Mouse (Mus musculus) limb, embryonic 11.5 days (tissue): ENCODE data around the gene Lctl. TPM values are rescaled to one million over a fixed set of nuclear protein-coding genes. Genes with fewer than 3 reads are reported as not detected.

Experiments
- ATAC-seq: fragments of 200-750 bp; cut with Nextera tagmentation; 2 replicates; pipeline ENCODE4 v1.8.0; 2017; ENCODE audit warnings: low read depth; ENCODE audit not compliant: insufficient number of reproducible peaks, low FRiP score, low TSS enrichment
- DNase-seq: peaks from one replicate; pipeline ENCODE4 v3.0.0-alpha.2; 2015; ENCODE audit warnings: low spot score
- H3K27ac ChIP-seq: fragments of 300-500 bp; sonication (generic); replicated peaks from 2 replicates; pipeline ENCODE4 v1.5.1; 2014; ENCODE audit warnings: low read depth, mild to moderate bottlenecking, low read length
- H3K27me3 ChIP-seq: fragments of 300-500 bp; sonication (generic); 2 replicates; pipeline ENCODE4 v1.6.1; 2014; ENCODE audit warnings: mild to moderate bottlenecking, low read length, mixed read lengths; ENCODE audit not compliant: control insufficient read depth, insufficient read depth
- H3K36me3 ChIP-seq: fragments of 300-500 bp; sonication (generic); 2 replicates; pipeline ENCODE4 v1.6.1; 2014; ENCODE audit warnings: mild to moderate bottlenecking, low read length, moderate library complexity, mixed read lengths; ENCODE audit not compliant: control insufficient read depth, insufficient read depth
- H3K4me1 ChIP-seq: fragments of 300-500 bp; sonication (generic); 2 replicates; pipeline ENCODE4 v1.6.1; 2014; ENCODE audit warnings: low read length, mixed read lengths; ENCODE audit not compliant: control insufficient read depth, insufficient read depth
- H3K4me2 ChIP-seq: fragments of 300-500 bp; sonication (generic); 2 replicates; pipeline ENCODE4 v1.6.1; 2014; ENCODE audit warnings: low read depth, mild to moderate bottlenecking, moderate library complexity; ENCODE audit not compliant: severe bottlenecking
- H3K4me3 ChIP-seq: fragments of 300-500 bp; sonication (generic); 2 replicates; pipeline ENCODE4 v1.5.1; 2014; ENCODE audit warnings: low read depth, low read length
- H3K9ac ChIP-seq: fragments of 300-500 bp; sonication (generic); 2 replicates; pipeline ENCODE4 v1.6.1; 2014; ENCODE audit warnings: mild to moderate bottlenecking, low read length
- H3K9me3 ChIP-seq: fragments of 300-500 bp; sonication (generic); 2 replicates; pipeline ENCODE4 v1.6.1; 2016; ENCODE audit warnings: low read length; ENCODE audit not compliant: control insufficient read depth
- WGBS: fragments of 180-500 bp; shearing (Covaris S2); extraction: QIAGEN DNeasy Blood & Tissue Kit; methylation state at CpG from one replicate; pipeline ENCODE4 v1.1.7; 2014; 5-methylcytosine and 5-hydroxymethylcytosine counted together
- polyA plus RNA-seq: library from polyadenylated mRNA; unstranded; fragments of >200 nt; fragmentation: Nextera tagmentation; extraction: Ambion mirVana; gene quantifications from 2 replicates; pipeline ENCODE4 v1.2.1, GENCODE M21; 2014

Gene Lctl
- not detected in 2 replicates for polyA plus RNA-seq

DNA sequence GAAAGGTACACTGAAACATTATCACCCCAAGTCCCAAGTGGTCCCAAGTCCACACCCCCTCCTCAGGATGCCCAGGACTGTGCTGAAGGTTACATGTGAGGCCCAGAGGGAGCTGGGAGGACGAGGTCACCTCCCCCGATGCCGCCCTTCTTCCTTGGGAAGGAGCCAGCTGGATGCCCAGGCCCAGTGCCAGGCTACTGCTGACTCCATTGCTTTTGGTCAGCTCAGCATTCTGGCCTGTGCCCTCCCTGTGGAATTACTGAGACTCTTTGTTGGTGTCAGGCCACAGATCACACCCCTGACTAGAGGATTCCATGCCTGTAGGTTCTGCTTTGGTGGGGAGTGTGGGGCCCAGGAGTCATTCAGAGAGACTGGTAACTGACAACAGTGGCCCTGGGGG lies at the start of gene Lctl:
Gene Lctl (plus strand): TSS at position 272 of the 400 bp plus-strand sequence.
- no peak for ATAC-seq
- H3K4me1 ChIP-seq, result no peaks in the 10 kb centered on the region
- DNase-seq, result no peak
- no peaks in the 10 kb centered on the region for H3K36me3 ChIP-seq
- no peak within 1 kb of the TSS for H3K27ac ChIP-seq
- H3K9ac ChIP-seq, result no peak within 1 kb of the TSS
- H3K4me3 ChIP-seq, result no peak within 1 kb of the TSS
- 90% methylated on average over 3 of the region's 3 CpGs for WGBS
- no peaks in the 10 kb centered on the region for H3K9me3 ChIP-seq
- H3K4me2 ChIP-seq, result no peak within 1 kb of the TSS
- no peaks in the 10 kb centered on the region for H3K27me3 ChIP-seq

- Histone ChIP-seq H3K4me3 (no peak overlapping the region), H3K27me3 (no peaks in the 10 kb centered on the region), H3K9ac (no peak overlapping the region), H3K4me1 (peaks cover 12% of the 10 kb centered on the region), H3K9me3 (no peaks in the 10 kb centered on the region), H3K27ac (no peak overlapping the region), H3K4me2 (no peak overlapping the region), H3K36me3 (no peaks in the 10 kb centered on the region)
- 86% methylated on average over 5 of the region's 5 CpGs for WGBS
- DNase-seq, result no peak
- ATAC-seq, result no peak
Measured at GRCm38 (mm10) chr9:64067787-64068186, 49.2 kb upstream of the Lctl start.

DNA sequence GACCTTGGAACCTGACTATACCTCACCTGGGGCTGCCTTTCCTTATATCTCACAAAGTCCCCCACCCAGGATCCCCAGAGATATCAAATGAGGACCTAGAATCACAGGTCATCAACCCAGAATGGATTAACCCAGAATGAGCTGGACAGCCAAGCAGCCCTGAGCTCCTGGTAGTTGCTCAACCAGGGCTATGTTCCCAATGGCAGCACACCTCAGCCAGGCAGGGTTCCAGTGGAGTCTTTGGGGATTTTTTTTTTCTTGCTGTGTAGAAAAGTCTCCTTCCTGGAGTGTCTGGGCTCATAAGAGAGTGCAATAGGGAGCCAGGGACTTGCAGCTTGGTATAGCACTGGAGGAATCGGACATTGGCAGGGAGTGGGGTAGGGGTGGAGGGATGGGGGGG lies 48.4 kb upstream of the Lctl start:
- no peak overlapping the region for H3K9ac ChIP-seq
- no peaks in the 10 kb centered on the region for H3K9me3 ChIP-seq
- WGBS, result 80% methylated on average over 1 of the region's 1 CpGs
- no peaks in the 10 kb centered on the region for H3K27me3 ChIP-seq
- H3K27ac ChIP-seq, result no peak overlapping the region
- no peak overlapping the region for H3K4me2 ChIP-seq
- ATAC-seq (no peak), DNase-seq (no peak)
- no peaks in the 10 kb centered on the region for H3K36me3 ChIP-seq
- peaks cover 12% of the 10 kb centered on the region for H3K4me1 ChIP-seq
- H3K4me3 ChIP-seq, result no peak overlapping the region

DNA sequence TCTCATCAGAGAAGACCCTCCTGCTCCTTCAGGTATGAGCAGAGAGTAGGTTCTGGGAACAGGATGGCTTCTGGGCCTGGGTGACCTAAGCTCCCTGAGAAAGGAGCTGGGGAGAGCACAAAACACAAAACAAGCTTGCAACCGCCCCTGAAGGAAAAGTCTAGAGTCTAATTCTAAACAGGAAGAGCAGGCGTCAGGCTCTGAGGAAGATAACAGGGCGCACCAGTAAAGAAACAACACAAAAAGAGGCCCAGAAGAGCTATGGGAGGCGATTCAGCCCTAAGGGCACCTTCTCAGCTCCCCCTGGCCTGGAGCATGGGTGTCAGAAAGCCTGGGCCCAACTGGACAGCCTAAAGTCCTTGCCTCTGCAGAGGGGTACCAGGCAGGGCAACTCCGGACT lies 47.8 kb upstream of the Lctl start:
- H3K36me3 ChIP-seq, result no peaks in the 10 kb centered on the region
- no peaks in the 10 kb centered on the region for H3K27me3 ChIP-seq
- H3K4me2 ChIP-seq, result no peak overlapping the region
- no peak overlapping the region for H3K4me3 ChIP-seq
- 87% methylated on average over 5 of the region's 5 CpGs for WGBS
- ATAC-seq (no peak), DNase-seq (no peak)
- H3K27ac ChIP-seq, result no peak overlapping the region
- no peak overlapping the region for H3K9ac ChIP-seq
- H3K4me1 ChIP-seq, result peaks cover 12% of the 10 kb centered on the region
- H3K9me3 ChIP-seq, result no peaks in the 10 kb centered on the region

- no peak for ATAC-seq
- DNase-seq, result no peak
- no peaks in the 10 kb centered on the region for H3K27me3 ChIP-seq
- 88% methylated on average over 5 of the region's 5 CpGs for WGBS
- H3K9me3 ChIP-seq, result no peaks in the 10 kb centered on the region
- H3K4me3 ChIP-seq, result no peak overlapping the region
- H3K27ac ChIP-seq, result no peak overlapping the region
- H3K4me1 ChIP-seq, result peaks cover 23% of the 10 kb centered on the region
- no peak overlapping the region for H3K9ac ChIP-seq
- no peaks in the 10 kb centered on the region for H3K36me3 ChIP-seq
- no peak overlapping the region for H3K4me2 ChIP-seq
Measured at GRCm38 (mm10) chr9:64070674-64071073, 46.3 kb upstream of the Lctl start.

- Histone ChIP-seq H3K9ac (no peak overlapping the region), H3K36me3 (no peaks in the 10 kb centered on the region), H3K4me3 (no peak overlapping the region), H3K27ac (no peak overlapping the region; the same call in 1 of the 2 replicates), H3K27me3 (no peaks in the 10 kb centered on the region), H3K4me1 (peaks cover 22% of the 10 kb centered on the region), H3K4me2 (no peak overlapping the region), H3K9me3 (no peaks in the 10 kb centered on the region)
- DNase-seq (peak; percentile 76), ATAC-seq (no peak)
- 28% methylated on average over 8 of the region's 8 CpGs for WGBS
Measured at GRCm38 (mm10) chr9:64074831-64075230, 42.1 kb upstream of the Lctl start.

- peaks cover 22% of the 10 kb centered on the region for H3K4me1 ChIP-seq
- H3K27me3 ChIP-seq, result no peaks in the 10 kb centered on the region
- 69% methylated on average over 2 of the region's 2 CpGs for WGBS
- no peak overlapping the region for H3K27ac ChIP-seq
- H3K36me3 ChIP-seq, result no peaks in the 10 kb centered on the region
- no peaks in the 10 kb centered on the region for H3K9me3 ChIP-seq
- H3K4me3 ChIP-seq, result no peak overlapping the region
- no peak for ATAC-seq
- no peak for DNase-seq
- H3K9ac ChIP-seq, result no peak overlapping the region
- H3K4me2 ChIP-seq, result no peak overlapping the region
Measured at GRCm38 (mm10) chr9:64076412-64076811, 40.5 kb upstream of the Lctl start.

DNA sequence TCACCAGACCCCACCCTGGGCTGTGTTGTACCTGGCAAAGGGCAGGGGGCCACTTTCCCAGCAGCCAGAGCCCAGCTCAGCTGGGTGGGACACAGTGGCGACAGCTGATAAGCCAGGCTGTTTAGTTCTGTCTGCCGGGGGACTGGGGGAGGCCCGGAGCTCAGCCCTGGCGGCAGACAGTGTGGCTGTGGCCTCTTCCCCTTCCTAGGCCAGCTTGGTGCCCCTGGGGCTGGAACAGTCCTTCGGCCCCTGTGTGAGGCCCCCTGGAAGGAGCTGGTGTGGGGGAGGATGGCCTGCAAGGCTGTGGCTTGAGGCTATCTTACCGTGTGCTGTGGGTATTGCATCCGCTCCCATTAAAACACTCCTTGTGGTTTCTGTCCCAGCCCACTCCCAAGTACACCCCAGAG lies 38.6 kb upstream of the Lctl start:
- ATAC-seq, result peak; percentile 9; the same call in 1 of the 2 replicates

DNA sequence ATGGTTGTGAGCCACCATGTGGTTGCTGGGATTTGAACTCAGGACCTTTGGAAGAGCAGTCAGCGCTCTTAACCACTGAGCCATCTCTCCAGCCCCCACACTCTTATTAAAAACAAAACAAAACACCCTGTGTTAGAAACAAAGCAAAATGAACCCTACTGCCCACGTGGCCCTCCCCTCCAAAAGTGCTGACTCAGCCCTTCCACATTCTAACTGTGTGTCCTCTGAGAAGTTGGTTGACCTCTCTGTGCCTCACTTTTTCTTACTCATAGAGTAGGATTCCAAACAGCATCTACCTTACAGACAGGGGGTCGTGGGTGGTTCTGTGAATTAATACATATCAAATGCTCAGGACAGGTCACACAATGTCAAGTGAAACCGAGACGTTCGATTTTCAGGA lies 37.0 kb upstream of the Lctl start:
- peaks cover 29% of the 10 kb centered on the region for H3K4me1 ChIP-seq
- WGBS, result 87% methylated on average over 6 of the region's 6 CpGs

More for the DNA sequence above, 38.6 kb upstream of the Lctl start:
- Histone ChIP-seq H3K4me2 (no peak overlapping the region), H3K9ac (no peak overlapping the region), H3K4me3 (no peak overlapping the region), H3K4me1 (peaks cover 22% of the 10 kb centered on the region), H3K36me3 (no peaks in the 10 kb centered on the region), H3K27me3 (no peaks in the 10 kb centered on the region), H3K9me3 (no peaks in the 10 kb centered on the region), H3K27ac (no peak overlapping the region)
- WGBS, result 18% methylated on average over 7 of the region's 7 CpGs
- DNase-seq, result no peak

More for the DNA sequence above, 37.0 kb upstream of the Lctl start:
- no peaks in the 10 kb centered on the region for H3K36me3 ChIP-seq
- H3K27me3 ChIP-seq, result 0 out of 2 replicates have a peak, but pooled peaks cover 2% of the 10 kb centered on the region
- ATAC-seq, result no peak
- H3K9me3 ChIP-seq, result no peaks in the 10 kb centered on the region
- no peak for DNase-seq
- no peak overlapping the region for H3K9ac ChIP-seq
- no peak overlapping the region for H3K4me2 ChIP-seq
- H3K4me3 ChIP-seq, result no peak overlapping the region
- no peak overlapping the region for H3K27ac ChIP-seq
